Mouse (Mus musculus): ENCODE results near the gene Arl5b.

The Arl5b gene

GRCm38 (mm10) chr2:15111808-15112440 is 62.7 kb downstream of the Arl5b start:
- DNase-seq (ENCODE audit: low spot score in 2 of 2) = no peak

GRCm38 (mm10) chr2:15112741-15113140 is 63.5 kb downstream of the Arl5b start:
- DNase-seq (ENCODE audit: low spot score in 2 of 2) = no peak

GRCm38 (mm10) chr2:15121217-15121680 is 72.1 kb downstream of the Arl5b start:
- DNase-seq (ENCODE audit: low spot score in 2 of 2) = no peak
